Mouse (Mus musculus): ENCODE results near the gene Ccdc102a.

Ccdc102a gene

DNA sequence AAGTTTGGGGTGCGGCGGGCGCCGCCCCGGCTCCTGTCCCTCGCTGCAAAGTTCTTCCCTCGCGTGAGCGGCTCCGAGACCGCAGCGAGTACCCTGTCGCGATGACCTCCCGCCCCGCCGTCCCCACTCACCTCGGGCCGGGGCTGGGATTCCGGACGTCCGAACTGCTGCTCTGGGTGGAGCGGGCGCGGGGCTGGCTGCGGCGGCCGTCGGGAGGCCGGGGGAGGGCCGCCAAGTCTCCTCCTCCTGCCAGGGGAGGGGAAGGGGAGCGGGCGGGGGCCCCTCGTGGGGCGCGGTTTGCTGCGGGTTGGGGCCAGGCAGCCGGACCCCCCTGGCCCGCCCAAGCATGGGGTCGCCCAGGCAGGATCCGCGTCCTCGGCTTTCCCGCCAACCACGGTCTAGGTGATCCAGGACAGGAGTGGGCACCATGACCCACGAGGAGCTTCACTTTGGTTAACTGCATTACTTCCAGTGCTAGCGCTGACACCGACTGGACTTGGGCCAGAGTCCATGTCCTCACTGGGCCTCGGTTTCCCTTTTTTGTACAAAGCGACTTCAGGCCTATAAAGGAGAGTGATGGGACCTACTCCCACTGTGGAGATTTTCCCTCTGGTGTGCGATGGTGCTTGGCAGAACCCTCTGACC, at the start of gene Ccdc102a:
Ccdc102a (minus strand) TSS at position 248 of the 645 bp plus-strand sequence.
- no peak for DNase-seq

DNA sequence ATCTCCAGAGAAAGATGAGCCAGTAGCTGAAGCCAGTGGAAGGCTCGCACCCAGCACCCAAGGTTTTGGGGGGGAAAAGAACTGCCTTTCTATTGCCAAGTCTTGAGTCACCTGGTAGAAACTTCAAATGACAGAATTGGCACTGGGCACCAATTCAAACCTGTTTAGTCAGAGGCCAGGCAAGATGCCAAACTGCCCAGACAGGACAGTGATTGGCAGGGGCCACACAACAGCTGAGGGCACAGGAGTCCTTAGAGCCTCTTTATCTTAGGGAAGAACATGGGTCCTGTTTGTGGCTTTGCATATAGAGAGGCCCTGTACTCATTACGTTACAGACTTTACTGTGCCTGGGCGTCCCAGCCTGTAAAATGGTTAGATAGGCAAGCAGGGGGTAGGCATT, 49.7 kb upstream of the Ccdc102a start:
- no peak for DNase-seq

DNA sequence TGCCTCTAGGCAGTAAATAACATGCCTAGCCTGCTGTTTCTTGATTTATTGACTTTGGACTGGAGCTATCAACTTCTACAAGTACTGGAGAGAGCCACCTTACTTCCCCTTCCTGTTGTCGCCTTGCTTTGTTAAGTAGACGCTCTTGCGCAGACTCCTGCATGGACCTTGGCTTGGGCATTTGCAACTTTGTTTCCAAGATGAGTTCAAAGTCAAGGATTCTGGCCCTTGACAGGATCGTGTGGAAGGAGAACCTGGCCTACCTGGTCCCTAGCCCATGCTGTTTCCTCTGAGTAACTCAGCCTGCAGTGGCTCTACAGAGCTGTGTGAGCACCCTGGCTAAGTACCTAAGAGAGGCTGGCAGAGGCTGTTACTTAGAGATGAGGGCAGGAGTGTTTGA, 49.2 kb upstream of the Ccdc102a start:
- DNase-seq: no peak

DNA sequence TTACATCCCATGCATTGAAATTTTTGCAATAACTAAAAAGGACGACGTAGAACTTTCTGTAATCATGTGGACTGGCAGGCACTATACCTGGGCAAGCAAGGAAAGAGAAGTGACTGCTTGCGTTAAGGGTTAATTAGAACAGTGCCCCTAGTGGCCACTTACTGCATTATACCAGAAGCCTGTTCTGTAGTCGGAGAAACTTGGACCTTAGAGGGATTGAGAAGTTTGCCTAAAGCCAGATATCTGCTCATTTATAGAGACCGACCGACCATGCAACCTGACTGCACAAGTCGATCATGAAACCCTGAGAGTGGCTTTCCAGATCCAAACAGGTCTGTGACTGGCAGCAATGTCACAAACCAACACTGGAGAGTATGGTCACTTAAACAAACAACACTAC, 48.7 kb upstream of the Ccdc102a start:
- no peak for DNase-seq

DNA sequence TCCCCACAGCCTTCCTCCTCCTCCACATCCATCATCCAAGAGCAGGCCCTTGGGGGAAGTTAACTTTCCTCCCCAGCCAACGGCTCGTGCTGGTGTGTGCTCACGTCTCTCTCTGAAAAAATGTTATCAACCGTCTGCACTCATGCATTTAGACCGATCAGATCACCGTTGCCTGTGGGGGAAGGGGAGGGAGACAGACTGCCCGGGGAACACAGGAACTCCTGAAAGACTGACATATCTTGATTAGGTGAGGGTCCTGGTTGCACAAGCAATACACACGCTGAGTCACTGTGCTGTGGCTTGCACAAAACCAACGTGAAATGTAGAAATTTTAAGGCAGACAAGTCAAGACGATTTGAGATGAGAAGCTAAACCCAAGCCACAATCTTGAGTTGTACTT, 46.9 kb upstream of the Ccdc102a start:
- DNase-seq: no peak

DNA sequence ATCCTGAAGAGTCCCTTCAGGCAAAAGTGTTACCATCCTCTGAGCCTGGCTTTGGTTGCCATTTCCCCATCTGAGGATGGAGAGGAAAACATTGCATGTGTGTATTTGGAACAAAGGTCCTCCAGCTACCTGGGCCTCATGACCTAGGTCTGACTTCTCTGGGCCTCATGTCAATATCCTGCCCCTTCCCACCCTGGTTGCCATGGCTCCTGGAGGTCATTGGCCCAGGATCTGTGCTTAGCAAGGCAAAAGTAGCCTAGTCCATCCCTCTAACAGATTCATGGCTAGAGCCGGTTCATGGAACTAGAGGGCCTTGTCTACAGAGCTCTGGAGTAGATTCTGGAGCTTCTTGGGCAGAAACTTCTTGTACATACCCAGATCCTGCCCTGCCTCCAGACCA, 44.3 kb upstream of the Ccdc102a start:
- no peak for DNase-seq

DNA sequence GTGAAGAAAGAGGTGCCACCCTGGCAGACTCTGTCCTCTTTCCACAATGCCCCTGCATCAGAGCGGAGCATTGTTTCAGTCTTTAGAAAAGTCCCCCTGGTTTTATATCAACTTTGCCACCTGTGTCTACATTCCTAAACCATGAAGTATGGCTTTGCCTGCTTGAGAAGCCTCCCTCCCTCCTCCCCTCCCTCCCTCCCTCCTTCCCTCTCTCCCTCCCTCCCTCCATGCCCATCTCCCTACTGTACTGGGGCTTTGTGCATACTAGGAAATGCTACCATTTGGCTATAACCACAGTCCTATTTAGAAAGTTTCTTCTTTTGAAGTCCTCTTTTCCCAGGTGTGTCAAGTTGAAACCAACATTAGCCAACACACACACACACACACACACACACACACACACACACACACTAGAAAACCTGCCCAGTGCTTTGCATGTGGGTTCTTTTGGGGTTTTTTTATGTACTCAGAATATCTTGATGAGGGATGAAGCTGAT, 38.2 kb upstream of the Ccdc102a start:
- no peak for DNase-seq

DNA sequence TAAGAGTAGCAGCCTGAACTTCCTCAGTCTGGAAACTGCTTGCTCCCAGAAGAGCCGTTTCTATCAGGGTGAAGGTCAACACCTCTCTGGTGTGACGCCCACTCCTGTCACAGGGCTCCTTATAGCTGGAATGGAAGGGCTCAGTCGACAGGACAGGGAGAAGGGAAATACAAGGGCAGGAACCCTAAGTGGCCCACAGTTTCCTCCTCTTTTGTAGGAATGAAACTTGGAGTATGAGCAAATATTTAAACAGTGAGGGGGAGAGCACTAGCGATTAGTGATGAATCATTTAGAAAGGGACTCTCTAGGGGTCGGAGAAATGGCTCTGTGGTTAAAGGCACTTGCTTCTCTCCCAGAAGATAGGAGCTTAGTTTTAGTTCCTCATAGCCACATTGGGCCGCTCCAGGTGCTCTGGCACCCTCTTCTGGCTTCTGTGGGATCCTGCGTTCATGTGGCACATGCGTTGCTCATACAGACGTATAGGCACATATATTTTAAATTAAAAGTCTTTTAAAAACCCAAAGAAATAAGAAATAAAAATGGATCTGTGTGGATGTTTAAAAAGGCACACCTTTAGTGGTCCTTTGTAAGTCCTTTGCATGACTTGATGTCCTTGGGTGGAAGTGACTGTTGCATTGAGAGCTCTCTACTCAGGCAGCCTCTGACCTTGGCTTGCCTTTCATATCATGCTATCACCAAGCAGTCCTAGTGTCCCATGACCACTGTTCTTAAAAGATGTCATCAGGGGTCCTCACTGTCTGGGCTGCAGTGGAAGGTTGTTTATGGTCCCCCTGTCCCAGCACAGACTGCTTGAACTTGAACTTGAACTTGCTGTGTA, 37.2 kb upstream of the Ccdc102a start:
- peak; percentile 45 for DNase-seq

DNA sequence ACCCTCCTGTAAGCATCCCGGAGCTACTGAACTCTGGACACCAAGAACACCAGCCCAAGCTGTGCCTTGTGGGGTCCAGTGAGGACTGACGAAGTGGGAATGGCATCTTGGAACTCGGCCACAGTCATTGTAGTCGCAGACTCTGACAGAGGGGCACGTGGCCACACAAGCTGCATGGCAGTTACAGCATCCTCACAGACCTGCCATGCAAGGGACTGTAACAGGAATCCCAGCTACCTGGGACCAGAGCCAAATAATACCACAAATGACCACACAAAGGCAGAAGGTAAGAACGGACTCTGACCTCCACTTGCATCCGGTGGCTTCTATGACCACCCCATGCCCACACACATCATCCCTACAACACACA, 36.5 kb upstream of the Ccdc102a start:
- DNase-seq: no peak

DNA sequence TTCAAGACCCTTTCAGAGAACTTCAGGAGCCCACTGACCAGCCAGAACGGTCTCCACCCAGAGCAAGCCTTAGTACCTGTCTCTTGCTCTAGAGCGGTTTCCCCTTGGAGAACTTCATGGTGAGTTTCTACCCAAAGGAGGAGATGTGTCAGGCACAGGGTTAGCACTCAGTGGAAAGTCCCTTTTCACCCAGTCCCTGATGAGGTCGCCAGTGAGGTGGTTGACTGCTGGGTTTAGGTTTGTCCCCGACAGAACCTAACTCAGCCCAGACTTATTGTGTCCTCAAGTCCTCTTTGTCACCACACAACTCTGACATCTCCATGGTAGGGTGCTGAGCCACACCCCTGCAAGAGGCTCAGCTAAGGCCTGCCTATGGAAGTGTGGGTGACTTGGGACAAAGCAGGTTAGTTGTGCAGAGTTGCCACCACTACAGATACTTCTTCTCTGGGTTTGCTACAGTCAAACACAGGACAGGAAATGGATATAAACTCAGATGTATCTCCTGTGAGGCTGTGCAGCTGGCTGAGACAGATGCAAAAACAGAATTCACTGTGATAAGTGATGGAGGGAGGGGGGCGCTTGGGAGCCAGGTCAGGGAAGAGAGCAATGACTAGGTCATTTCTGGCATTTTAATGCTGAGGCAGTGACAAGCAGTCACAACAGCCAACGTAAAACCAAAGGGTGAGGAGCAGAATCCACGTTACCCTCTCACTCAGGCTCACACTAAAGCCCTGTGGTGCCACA, 35.9 kb upstream of the Ccdc102a start:
- DNase-seq: no peak

DNA sequence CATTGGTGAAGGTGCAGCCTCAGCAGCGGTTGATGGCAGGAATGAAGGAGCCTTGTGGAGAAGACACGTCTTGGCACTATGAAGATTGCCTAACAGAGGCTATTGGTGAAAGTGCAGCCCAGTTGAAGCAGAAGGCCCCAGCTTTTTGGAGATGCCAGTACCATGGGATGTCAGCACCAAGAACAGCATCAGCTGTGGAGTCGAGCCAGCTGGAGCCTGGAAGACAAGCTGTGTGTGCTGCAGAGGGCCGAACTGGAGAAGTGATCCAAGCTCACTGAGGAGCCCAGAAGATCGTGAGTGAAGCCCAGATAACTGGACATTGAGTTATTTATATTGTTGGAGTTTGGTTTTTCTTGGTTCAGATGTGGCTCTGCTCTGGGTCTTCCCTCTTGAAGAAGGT, 34.2 kb upstream of the Ccdc102a start:
- DNase-seq: no peak

DNA sequence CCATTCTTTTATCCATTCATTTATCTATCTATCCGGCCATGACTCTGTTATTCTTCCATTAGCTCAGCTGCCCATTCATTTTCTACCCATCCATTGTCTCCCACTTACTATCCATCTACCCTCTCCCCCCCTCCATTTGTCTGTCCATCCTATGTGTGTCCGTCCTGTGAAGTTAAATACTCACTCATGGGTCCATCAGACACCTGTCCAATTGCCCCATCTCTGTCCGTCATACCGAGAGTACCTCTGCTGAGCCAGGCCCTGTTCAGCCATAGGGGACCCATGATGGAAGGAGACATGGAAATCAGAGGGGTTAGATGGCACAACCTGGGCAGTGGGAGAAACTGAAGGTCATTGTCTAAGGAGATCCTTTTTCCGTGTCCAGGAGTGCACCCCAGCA, 32.6 kb upstream of the Ccdc102a start:
- no peak for DNase-seq

DNA sequence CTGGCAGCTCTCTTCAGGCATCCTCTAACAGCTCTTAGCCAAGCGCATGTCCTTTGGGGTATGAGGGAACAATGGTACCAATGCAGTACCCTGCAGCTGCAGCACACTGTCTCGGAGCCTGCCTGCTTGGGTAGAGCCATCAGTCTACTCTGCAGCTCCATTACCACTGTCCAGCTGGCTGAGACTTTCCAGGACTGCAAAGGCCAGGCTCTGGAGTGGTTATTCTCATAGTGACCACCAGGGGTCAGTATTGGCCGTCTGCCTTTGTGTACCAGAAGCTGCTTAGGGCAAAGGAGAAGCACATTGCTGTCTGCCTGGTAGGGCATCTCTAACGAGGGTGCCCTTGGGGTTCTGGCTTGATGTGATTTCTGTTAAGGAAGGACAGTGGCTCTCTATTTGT, 32.1 kb upstream of the Ccdc102a start:
- peak; percentile 64 for DNase-seq

DNA sequence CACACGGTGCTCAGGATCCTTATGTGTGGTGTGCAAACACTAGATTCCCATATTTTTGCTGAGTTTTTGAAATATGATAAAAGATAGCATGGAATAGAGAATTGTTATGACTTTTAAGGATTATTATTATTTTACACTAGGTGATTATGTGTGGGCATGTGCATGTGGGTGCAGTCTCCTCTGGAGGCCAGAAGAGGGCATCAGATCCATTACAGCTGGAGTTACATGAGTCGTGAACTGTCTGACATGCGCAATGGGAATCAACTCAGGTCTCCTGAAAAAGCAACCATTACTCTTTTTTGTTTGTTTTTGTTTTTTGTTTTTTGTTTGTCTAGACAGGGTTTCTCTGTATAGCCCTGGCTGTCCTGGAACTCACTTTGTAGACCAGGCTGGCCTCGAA, 31.1 kb upstream of the Ccdc102a start:
- no peak for DNase-seq

DNA sequence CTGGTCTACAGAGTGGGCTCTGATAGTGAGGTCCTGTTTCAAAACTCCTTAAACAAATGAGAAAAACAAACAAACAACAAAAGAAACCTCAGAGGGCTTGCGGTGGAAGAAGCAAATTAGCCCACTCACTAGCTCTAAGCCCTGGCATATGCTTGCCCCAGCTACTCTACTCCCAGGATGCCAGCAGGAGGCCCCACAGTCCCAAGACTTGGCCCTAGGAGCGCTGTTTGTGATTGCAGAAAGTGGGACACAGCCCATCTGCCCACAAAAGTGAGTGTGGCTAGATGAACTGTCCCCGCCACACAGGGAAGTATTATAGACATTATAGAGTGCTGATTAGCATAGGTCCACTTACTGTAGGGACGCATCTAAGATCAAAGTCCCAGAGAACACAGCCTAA, 30.5 kb upstream of the Ccdc102a start:
- DNase-seq: no peak

DNA sequence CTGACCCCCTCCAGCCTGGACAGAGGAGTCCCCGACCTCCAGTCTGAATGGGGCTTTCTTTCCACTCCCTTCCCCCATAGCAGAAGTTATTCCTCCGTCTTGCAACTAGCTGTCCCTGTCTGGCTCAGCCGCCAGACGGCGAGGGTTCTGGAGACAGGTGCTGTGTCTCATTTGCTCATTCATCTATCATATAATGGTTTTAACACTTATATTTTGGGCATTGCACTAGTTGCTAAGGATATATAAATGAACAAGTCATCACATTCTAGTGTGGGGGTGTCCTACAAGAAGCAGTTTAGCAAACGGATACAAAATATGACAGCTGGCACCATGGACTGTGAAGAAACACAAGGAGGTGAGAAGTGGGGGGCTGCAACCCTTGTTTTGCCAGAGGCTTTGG, 27.3 kb upstream of the Ccdc102a start:
- peak; percentile 52 for DNase-seq

DNA sequence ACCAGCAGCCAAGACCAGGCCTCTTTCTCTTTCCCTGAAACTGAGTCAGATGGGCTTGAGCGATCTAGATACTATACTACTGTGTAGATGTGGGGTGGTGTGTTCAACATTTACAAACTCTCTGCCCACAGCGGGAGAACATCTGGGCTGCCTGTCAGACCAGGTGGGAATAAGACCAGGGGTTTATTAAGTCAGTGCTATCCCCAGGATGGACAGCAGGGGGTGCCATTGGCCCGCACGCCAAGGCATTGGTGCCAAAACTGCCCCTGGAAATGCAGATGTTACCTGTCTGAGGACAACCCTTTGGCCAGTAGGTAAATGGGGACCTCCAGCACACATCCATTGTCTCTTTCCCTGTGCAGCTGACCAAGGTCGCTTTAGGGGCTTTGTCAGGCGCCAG, 24.7 kb upstream of the Ccdc102a start:
- peak; percentile 59 for DNase-seq

DNA sequence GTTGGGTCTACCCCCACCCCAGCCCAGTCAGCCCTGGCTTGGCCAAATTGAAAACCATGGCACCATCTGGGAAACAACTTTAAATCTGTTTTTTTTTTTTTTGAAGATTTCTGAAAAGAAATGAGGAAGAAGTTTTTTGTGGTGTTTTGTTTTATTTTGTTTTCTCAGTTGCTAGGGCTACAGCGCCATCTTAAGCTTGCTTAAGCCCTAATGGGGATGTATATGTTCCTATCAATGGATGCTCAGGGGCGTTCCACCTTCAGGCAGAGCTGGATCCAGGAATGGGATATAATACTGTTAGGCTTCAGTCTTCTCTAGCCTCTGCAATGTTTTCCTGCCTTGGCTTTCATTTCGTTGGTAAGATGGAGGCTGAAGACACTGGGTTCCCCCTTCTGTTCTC, 17.3 kb upstream of the Ccdc102a start:
- no peak for DNase-seq

DNA sequence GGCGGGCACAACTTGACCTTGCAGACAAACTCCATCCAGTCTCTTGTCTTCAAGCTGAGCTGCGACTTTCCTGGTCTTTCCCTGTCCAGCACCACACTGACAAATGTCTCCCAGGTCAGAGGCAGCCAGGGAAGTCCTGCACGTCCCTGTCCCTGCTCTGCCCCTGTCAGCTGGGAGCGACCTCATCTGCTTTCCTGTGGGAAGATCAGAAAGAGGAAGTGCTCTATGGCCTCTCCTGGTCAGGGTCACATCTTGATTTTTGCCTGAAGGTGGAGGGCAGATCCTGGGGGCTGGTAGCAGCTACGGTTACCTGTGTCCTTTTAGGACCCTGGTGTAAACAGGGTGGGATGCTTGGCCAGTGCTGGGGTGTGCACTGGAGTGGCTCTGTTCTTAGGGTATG, 16.0 kb upstream of the Ccdc102a start:
- DNase-seq: no peak

DNA sequence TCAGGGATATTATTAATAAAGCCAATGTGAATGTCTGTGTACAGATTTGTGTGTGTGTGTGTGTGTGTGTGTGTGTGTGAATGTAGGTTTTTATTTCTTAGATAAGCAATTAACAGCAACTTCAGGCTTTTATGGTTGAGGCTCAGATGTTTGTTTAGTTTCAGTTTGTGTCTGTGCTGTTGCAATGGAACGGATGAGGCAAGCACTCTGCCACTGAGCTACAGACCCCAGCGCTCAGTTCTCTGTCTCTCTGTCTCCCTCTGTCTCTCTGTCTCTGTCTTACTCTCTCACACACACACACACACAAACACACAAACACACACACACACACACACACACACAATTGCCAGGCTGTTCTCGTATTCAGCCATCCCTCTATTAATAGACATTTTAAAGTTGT, 10.3 kb upstream of the Ccdc102a start:
- no peak for DNase-seq

DNA sequence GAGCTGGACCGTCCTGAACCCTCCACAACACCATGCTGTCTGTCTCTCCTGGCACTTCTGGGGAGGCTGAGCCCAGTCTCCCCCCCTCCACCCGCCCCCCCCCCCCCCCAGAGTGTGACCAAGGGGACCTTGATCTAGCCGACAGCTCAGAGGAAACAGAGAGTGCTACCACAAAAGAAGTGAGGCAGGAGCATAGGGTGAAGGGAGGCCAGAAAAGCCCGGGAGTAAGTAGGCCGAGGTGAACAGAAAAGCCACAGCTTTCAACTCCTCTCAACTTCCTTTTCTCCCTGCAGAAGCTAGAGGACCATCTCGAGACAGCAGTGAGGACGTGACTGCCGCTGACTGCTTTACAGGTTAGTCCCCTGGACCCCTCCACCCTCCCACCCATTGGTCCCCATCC, 5.5 kb upstream of the Ccdc102a start, which contains the start of gene Adgrg5:
Adgrg5 (plus strand) TSS at position 290 of the 400 bp plus-strand sequence.
- DNase-seq: no peak

DNA sequence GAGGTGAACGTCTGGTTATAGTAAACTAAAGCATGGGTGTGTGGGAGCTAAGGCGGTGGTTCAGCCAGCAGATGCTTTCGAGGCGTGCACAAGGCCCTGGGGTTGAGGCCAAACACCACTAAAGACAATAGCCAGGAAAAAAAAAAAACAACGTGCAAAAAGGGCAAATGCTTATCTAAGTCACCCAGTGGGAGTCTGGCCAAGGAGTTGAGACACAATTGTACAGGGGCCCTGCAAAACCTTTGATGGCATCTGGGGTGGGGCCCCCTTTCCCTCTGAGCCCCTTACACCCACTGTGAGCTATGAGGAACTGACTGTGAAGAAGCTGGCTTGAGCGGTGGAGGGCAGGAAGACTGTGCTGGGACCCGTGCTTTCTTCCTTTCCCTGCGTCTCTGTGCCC, 4.7 kb upstream of the Ccdc102a start:
- DNase-seq: no peak

DNA sequence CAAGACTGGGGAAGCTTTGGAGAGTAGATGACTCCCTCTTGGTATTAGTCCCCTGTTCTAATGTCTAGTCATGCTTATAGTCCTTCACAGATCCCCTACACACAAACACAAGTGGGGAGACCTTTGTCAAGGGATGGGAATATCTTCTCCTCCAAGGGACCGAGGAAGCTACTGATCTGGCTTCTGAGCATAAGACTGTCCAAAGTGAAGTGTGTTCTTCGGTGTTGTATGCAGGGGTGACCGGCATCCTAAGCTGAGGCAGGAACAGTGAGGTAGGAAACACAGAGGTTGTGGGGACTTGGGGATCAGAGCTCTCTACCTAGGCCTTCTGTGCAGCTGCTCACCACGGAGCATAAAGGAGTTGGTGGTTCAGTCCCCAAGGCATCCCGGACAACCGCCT, 4.3 kb upstream of the Ccdc102a start:
- no peak for DNase-seq

DNA sequence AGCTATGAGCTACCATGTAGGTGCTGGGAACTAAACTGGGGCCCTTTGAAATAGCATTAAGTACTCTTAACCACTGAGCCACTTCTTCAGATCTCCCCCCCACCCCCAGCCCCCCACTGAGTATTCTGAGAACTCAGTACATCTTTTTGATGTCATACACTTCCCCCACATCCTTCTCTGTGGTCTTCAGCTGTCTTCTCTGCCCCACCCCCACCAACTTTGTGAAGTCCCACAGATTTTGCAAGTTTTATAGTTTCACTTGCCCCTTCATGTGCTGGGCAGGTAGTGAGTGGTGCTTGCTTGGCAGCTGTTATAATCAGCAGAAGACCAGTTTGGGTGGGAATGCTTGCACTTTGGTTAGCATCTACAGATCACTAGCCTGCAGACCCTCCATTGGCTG, 1.4 kb upstream of the Ccdc102a start:
- DNase-seq: no peak
